Mouse (Mus musculus) E14TG2a.4 (cell line): Measurements from ENCODE around the gene Doc2g.
A peak's percentile ranks its signal among the peaks of the same experiment; 100 is the strongest.
"Not testable (repeated sequence)": the region's sequence is repeated elsewhere in the genome, so short reads cannot be mapped to it uniquely, and the experiment has no call there.

Experiments
- H3K27me3 ChIP-seq: 2 replicates; pipeline ENCODE4 v1.6.1; 2014; ENCODE audit warnings: low read length, control low read depth; ENCODE audit not compliant: insufficient read depth
- H3K36me3 ChIP-seq: 2 replicates; pipeline ENCODE4 v1.6.1; 2014; ENCODE audit warnings: low read length, control low read depth; ENCODE audit not compliant: insufficient read depth
- H3K4me1 ChIP-seq: replicated peaks from 2 replicates; pipeline ENCODE4 v1.6.1; 2014; ENCODE audit warnings: low read depth, low read length, control low read depth
- H3K4me3 ChIP-seq: replicated peaks from 2 replicates; pipeline ENCODE4 v1.5.1; 2014; ENCODE audit warnings: mild to moderate bottlenecking, low read length
- H3K9me3 ChIP-seq: 2 replicates; pipeline ENCODE4 v1.6.1; 2014; ENCODE audit warnings: low read length, control low read depth
- CTCF ChIP-seq: conservative IDR thresholded peaks from 2 replicates; pipeline ENCODE4 v1.5.1; 2014; ENCODE audit warnings: low read length
- NANOG ChIP-seq: IDR thresholded peaks from 2 replicates; pipeline ENCODE4 v1.6.1; 2014; ENCODE audit warnings: borderline replicate concordance, low read length, mixed read lengths
- POU5F1 ChIP-seq: IDR thresholded peaks from 2 replicates; pipeline ENCODE4 v1.6.1; 2014; ENCODE audit warnings: low read length, borderline replicate concordance

The Doc2g gene

DNA sequence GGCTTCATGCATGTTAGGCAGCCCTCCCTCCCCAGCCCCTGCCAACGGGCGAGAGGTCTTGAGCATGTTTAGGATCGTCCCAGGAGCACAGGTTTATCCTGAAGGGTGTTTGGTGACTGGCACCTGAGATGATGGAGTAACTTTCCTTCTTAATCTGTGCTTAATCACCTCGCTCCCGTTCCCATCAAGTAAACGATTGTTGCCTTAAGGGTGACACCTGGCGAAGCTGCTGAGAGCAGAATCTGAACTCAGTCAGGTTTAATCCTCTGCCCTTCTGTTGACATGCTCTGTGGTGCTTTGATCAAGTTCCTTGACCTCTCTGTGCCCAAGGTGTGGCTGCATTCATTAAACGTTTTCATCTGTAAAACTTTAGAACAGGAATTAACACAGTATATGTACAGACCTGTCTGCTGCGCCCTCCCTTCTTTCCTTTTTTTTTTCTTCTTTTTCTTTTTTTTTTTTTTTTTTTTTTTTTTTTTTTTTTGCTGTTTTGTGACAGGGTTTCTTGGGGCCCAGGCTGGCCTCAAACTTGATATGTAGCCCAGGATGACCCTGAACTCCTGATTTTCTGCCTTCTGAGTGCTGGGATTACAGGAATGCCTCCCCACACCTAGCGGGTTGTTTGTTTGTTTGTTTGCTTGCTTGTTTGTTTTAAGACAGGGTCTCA, 14.9 kb downstream of the Doc2g start:
- Histone ChIP-seq H3K9me3 (no peaks in the 10 kb centered on the region), H3K4me1 (peaks cover 66% of the 10 kb centered on the region), H3K4me3 (no peak overlapping the region), H3K36me3 (no peaks in the 10 kb centered on the region), H3K27me3 (no peaks in the 10 kb centered on the region)
- TF ChIP-seq NANOG (no peak), POU5F1 (no peak), CTCF (no peak)

DNA sequence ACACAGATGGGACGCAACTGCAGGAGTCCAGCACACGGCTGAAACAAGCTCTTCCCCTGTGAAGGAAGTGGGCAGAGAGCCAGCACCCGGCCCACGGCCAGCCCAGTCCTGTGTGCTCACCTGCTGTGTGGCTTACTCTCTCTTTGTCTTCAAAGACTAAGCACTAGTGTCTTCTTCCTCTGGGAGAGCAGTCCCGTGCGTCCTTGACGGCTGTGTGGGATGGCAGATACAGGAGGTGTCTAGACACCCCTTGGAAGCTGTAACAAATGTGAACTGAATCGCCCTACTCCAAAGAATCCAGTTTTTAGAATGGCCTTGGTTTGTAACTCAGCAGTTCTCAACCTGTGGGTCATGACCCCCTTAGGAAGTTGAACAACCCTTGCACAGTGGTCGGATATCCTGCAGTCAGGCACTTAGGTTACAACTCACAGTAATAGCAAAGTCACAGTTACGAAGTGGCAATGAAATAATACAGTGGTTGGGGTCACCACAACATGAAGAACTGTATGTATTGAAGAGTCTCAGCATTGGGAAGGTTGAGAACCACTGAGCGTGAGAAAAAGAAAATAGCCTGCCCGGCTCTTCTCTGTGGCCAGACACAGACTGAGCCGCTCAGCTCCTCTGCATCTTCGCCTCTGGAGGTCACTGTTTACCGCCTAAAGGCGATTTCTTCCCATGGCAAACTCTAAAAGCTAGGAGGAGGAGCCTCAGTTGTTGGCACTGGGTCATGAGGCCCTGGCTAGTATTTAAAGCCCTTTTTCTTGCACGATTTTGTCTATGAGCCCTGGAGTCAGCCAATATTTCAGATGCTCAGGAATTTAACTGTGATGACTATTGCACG, 15.8 kb downstream of the Doc2g start:
- Histone ChIP-seq H3K4me1 (peaks cover 58% of the 10 kb centered on the region), H3K9me3 (no peaks in the 10 kb centered on the region), H3K27me3 (no peaks in the 10 kb centered on the region), H3K4me3 (no peak overlapping the region), H3K36me3 (no peaks in the 10 kb centered on the region)
- no peak for TF ChIP-seq POU5F1
- TF ChIP-seq CTCF, result peak; percentile 57

DNA sequence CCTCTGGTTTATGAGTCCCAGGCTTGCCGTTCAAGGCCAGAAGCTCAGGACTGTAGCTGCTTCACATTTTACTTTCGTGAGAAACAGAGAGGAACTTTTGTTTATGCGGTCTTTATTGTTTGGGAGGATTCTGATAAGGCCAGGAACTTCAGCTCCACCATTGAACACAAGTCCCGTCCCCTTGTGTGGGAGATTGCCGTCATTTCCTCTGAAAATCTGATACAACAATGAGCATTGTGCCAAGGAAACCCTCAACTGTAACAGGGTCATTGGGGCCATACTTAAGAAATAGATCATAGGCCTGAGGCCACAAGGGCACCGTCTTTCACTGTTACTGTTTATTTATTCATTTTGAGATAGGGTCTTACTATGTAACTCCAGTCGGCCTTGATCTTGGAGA, 20.1 kb downstream of the Doc2g start:
- Histone ChIP-seq H3K27me3 (no peaks in the 10 kb centered on the region), H3K9me3 (peaks cover 22% of the 10 kb centered on the region), H3K36me3 (no peaks in the 10 kb centered on the region), H3K4me1 (peaks cover 21% of the 10 kb centered on the region), H3K4me3 (no peak overlapping the region)
- TF ChIP-seq NANOG (no peak), CTCF (no peak), POU5F1 (no peak)

DNA sequence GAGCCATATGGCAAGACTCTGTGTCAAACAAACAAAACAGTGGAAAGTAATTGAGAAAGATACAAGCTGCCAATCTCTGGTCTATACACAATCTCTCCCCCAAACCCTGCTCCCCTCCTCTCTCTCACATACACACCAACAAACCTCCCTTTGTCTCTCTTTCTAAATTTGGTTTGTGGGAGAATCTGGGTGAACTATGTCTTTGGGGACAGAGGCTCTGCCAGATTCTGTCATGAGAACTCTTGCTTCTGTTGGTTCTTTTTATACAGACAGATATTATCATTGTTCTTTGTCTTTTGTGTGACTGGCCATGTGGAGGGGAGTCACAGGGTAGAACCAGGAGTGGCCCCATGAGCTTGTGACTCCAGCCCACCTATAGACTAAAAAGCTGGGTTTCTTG, 24.5 kb downstream of the Doc2g start:
- TF ChIP-seq POU5F1, result no peak
- TF ChIP-seq NANOG, result no peak
- no peak for TF ChIP-seq CTCF
- Histone ChIP-seq H3K36me3 (no peaks in the 10 kb centered on the region), H3K4me1 (0 out of 2 replicates have a peak, but pooled peaks cover 1% of the 10 kb centered on the region), H3K9me3 (peaks cover 50% of the 10 kb centered on the region), H3K27me3 (no peaks in the 10 kb centered on the region), H3K4me3 (no peak overlapping the region)

DNA sequence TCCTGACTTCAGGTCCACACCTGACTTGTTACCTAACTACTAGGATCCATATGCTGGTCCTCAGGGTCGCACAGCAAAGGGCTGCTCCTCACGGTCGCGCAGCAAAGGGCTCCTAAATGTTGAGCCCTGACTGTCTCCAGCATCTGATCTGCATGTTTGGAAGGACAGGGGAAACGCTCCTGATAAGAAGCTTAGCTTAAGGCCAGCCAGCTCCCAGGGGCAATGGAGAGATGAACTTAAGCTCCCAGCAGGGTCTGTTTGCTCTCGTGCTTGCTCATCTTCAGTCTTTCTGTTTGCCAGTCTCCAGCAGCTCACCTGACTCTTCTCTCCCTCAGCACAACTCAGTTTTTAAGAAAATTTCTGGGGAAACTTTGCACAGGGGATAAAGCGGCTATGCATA, 29.6 kb downstream of the Doc2g start:
- H3K4me3 ChIP-seq, result no peak overlapping the region
- no peak for TF ChIP-seq POU5F1
- no peak for TF ChIP-seq NANOG
- TF ChIP-seq CTCF, result no peak
- no peaks in the 10 kb centered on the region for H3K27me3 ChIP-seq
- peaks cover 24% of the 10 kb centered on the region for H3K4me1 ChIP-seq
- peaks cover 14% of the 10 kb centered on the region for H3K36me3 ChIP-seq
- peaks cover 34% of the 10 kb centered on the region for H3K9me3 ChIP-seq

DNA sequence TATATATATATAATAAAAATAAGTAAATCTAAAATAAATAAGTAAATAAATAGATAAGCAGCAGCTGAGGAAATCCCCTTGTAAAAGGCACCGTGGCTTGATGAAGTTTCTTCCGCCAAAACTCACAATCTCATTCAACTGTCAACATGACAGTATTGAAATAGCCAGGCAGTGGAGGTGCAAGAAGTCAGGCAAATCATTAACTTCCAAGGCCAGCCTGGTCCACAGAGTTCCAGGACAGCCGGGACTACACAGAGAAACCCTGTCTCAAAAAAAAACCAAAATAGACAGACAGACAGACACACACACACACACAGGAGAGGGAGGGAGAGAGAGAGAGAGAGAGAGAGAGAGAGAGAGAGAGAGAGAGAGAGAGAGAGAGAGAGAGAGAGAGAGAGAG, 30.2 kb downstream of the Doc2g start:
- Histone ChIP-seq H3K36me3 (peaks cover 14% of the 10 kb centered on the region), H3K9me3 (peaks cover 27% of the 10 kb centered on the region), H3K27me3 (no peaks in the 10 kb centered on the region), H3K4me1 (peaks cover 29% of the 10 kb centered on the region), H3K4me3 (no peak overlapping the region)
- TF ChIP-seq CTCF (no peak), NANOG (no peak), POU5F1 (no peak)

DNA sequence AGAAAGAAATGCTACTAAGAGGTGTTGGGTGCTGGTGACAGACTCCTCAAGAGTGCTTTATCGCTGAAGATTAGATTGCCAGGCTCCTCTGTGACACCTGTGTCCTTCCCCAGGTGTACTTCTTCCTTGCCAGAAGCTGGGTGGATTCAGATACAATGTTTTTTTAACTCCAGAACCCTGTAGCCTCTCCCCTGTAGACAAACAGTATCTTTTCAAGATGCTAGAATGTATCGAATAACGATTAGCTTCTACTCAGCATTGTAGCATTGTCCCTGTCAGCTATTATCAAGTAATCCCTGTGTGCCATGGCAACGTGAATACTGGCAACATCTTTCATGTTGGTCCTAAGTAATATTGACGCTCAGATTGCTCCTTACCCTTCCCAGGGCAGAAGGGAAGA, 30.6 kb downstream of the Doc2g start:
- no peak for TF ChIP-seq POU5F1
- no peak for TF ChIP-seq CTCF
- TF ChIP-seq NANOG, result no peak
- no peaks in the 10 kb centered on the region for H3K27me3 ChIP-seq

DNA sequence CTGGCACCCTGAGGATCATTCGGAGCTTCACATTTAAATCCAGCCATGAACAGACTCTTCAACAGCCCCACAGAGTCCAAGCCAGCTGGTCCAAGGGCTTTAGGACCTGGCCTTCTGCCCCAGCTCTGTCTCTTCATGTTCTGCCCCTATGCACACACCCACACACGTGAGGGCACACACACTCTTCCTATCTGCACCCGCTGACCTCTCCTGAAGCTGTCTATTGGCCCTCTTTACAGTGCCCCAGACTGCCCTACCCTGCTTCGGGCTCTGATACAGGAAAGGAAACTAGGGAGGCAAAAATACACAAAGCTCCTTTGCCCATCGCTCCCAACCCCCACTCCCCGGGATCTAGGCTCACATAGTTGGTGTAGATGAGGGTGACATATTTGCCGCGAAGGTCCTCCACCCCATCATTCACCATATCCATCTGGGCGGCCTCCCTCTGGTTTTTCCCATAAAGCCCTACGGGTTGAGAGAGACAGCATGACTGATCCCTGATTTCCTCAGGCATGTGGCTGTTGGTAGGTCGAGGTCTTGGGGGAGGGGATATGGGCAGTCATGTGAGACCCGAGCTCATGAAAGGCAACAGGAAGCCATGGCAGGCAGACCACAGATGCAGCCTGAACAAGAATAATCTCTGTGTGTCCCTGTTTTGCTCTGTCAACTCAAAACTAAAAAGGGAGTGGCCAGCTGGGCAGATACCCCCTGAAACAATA, 33.4 kb downstream of the Doc2g start:
- H3K9me3 ChIP-seq, result no peaks in the 10 kb centered on the region
- no peak for TF ChIP-seq CTCF

More for the DNA sequence above, 30.6 kb downstream of the Doc2g start:
- H3K4me3 ChIP-seq, result no peak overlapping the region
- H3K9me3 ChIP-seq, result peaks cover 24% of the 10 kb centered on the region
- peaks cover 33% of the 10 kb centered on the region for H3K4me1 ChIP-seq
- peaks cover 14% of the 10 kb centered on the region for H3K36me3 ChIP-seq

DNA sequence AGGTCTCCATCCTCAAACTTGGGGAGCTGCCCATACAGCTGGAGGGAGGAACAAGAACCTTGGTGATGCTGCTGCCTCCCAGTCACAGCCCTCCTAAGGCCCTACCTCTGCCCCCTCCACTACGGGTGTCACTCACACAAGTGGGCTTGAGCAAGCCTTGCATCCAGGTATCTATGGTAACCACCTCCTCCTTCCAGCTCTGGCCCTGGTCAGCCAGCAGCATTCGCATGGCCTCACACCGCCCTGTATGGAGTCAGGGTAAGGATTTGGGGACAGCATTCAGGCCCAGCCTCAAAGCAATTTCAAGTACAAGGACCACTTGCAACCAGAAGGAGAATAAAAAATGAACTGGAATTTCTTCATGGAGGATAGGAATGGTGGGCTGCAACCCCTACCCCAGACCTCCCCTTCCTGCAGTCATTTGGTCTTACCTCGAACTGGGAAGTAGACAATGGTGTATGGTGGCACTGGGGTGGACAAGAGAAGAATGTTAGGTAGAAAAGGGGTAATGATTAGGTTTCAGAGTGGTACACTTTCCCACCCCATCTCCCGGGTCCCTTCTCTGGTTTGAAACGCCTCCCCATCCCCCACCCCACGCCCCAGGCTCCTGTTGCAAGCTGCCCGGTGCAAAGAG, 34.2 kb downstream of the Doc2g start:
- not testable (repeated sequence) for H3K27me3 ChIP-seq, H3K9me3 ChIP-seq
- Histone ChIP-seq H3K4me1 (peaks cover 47% of the 10 kb centered on the region), H3K4me3 (peak overlapping the region; percentile 79), H3K36me3 (peaks cover 26% of the 10 kb centered on the region)

More for the DNA sequence above, 33.4 kb downstream of the Doc2g start:
- peak overlapping the region; percentile 55; the same call in 1 of the 2 replicates for H3K4me3 ChIP-seq
- H3K36me3 ChIP-seq, result peaks cover 26% of the 10 kb centered on the region
- H3K27me3 ChIP-seq, result no peaks in the 10 kb centered on the region
- peaks cover 40% of the 10 kb centered on the region for H3K4me1 ChIP-seq
